Mouse (Mus musculus): ENCODE results near the gene L3mbtl4.

- TF ChIP-seq CTCF (conservative IDR thresholded peaks at IDR 0.05 in 1 of 2, IDR thresholded peaks at IDR 0.05 in 1 of 2; ENCODE audit: low read depth in 2 of 2, low read length in 2 of 2) = no peak
- no peak for TF ChIP-seq POLR2A (IDR thresholded peaks at IDR 0.05; ENCODE audit: low read depth, low read length)
- no peak for TF ChIP-seq EP300 (IDR thresholded peaks at IDR 0.05; ENCODE audit: low read length)
- no peak for TF ChIP-seq E2F4 (IDR thresholded peaks at IDR 0.05; ENCODE audit: insufficient replicate concordance, low read depth, low read length)
- TF ChIP-seq ZMIZ1 (IDR thresholded peaks at IDR 0.05; ENCODE audit: low read depth, low read length) = no peak
- TF ChIP-seq MYC (IDR thresholded peaks at IDR 0.05; ENCODE audit: low read depth, low read length) = no peak
- TF ChIP-seq MAX (IDR thresholded peaks at IDR 0.05; ENCODE audit: low read length) = no peak
- no peak for TF ChIP-seq TCF12 (IDR thresholded peaks at IDR 0.05; ENCODE audit: low read depth, low read length)
- no peak for TF ChIP-seq MAFK (IDR thresholded peaks at IDR 0.05; ENCODE audit: insufficient replicate concordance, low read length)
- no peak for TF ChIP-seq HCFC1 (IDR thresholded peaks at IDR 0.05; ENCODE audit: low read depth, low read length)
Measured at GRCm38 (mm10) chr17:68236992-68237391, 36.6 kb upstream of the L3mbtl4 start.
